ENCODE assay signal across 14 mouse cellular contexts in the genomic region with DNA sequence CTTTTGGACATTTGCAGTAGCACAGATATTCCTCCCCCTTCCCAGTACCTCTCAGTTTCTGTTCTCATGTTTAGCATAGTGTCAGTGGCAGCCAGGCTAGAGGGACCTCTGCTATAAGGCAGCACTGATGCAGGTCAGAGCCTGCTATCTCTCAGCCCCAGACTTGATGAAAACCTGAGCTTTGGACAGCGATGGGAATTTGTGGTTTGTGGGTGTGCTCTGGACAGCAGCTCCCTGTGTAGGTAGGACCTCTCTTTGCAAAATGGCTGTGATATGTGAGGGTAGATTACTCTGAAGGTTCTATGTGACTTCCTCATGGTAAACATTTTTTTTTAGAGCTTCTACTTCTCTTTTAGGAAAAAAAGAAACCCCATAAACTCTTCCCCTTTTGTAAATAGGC.
DNase-seq lines count a peak whose midpoint lies in the region; ATAC-seq and TF ChIP-seq lines count a peak whose summit lies in the region.
"Had no signal": no experiment of that assay in that cellular context is flagged by ENCODE, and none has a peak within 500 bp of the region (broad histone marks: within the 10 kb centered on the region; RNA-seq: fewer than 3 reads in every experiment).

No protein-coding gene starts in this region.

- no peaks in the 10 kb centered on the region for H3K36me3 ChIP-seq in forebrain, embryonic 13.5 days (ENCODE audit: poor library complexity, severe bottlenecking)
- no peaks in the 10 kb centered on the region for H3K36me3 ChIP-seq in forebrain, embryonic 15.5 days
- no peaks in the 10 kb centered on the region; the same call in 1 of the 2 replicates for H3K36me3 ChIP-seq in spleen, adult 2 months (ENCODE audit: control insufficient read depth, insufficient read depth, low read length)
- H3K36me3 ChIP-seq in macrophage (ENCODE audit: inconsistent target), result no peaks in the 10 kb centered on the region
- no peaks in the 10 kb centered on the region for H3K36me3 ChIP-seq in stomach, postnatal 0 days (ENCODE audit: control insufficient read depth, insufficient read depth, low read length)
- H3K36me3 ChIP-seq in heart, embryonic 12.5 days, result no peaks in the 10 kb centered on the region

- 95% methylated on average over 1 of the region's 1 CpGs for WGBS in forebrain, embryonic 13.5 days
- 92% methylated on average over 1 of the region's 1 CpGs for WGBS in forebrain, embryonic 15.5 days
- 41% methylated on average over 1 of the region's 1 CpGs for WGBS in spleen, adult 2 months
- 0% methylated on average over 1 of the region's 1 CpGs for WGBS in macrophage (ENCODE audit: missing documents)
- WGBS in stomach, postnatal 0 days, result 85% methylated on average over 1 of the region's 1 CpGs
- WGBS in heart, embryonic 12.5 days, result 19% methylated on average over 1 of the region's 1 CpGs

- no peaks in the 10 kb centered on the region for H3K9me3 ChIP-seq in forebrain, embryonic 13.5 days (replicated peaks)
- H3K9me3 ChIP-seq in forebrain, embryonic 15.5 days, result no peaks in the 10 kb centered on the region
- no peaks in the 10 kb centered on the region for H3K9me3 ChIP-seq in stomach, postnatal 0 days (ENCODE audit: control insufficient read depth, low read length)
- H3K9me3 ChIP-seq in heart, embryonic 12.5 days (replicated peaks), result no peaks in the 10 kb centered on the region

- peaks cover 39% of the 10 kb centered on the region for H3K4me1 ChIP-seq in forebrain, embryonic 13.5 days
- peaks cover 34% of the 10 kb centered on the region for H3K4me1 ChIP-seq in forebrain, embryonic 15.5 days
- peaks cover 14% of the 10 kb centered on the region for H3K4me1 ChIP-seq in spleen, adult 2 months (ENCODE audit: control insufficient read depth, insufficient read depth, insufficient read length)
- H3K4me1 ChIP-seq in stomach, postnatal 0 days (replicated peaks; ENCODE audit: control insufficient read depth, insufficient read depth), result no peaks in the 10 kb centered on the region
- peaks cover 17% of the 10 kb centered on the region for H3K4me1 ChIP-seq in heart, embryonic 12.5 days (replicated peaks)

- TF ChIP-seq CTCF in spleen, adult 2 months (IDR thresholded peaks at IDR 0.05; ENCODE audit: extremely low read depth, insufficient read depth, insufficient read length, insufficient replicate concordance), result no peak
- no peak for TF ChIP-seq CTCF in stomach, postnatal 0 days (IDR thresholded peaks at IDR 0.05; ENCODE audit: low read depth)

- no peaks in the 10 kb centered on the region for H3K79me2 ChIP-seq in macrophage (ENCODE audit: inconsistent target)

- no peak for ATAC-seq in forebrain, embryonic 13.5 days
- ATAC-seq in forebrain, embryonic 15.5 days (replicated peaks), result no peak
- no peak for ATAC-seq in stomach, postnatal 0 days (ENCODE audit: low FRiP score, low TSS enrichment)
- no peak for ATAC-seq in heart, embryonic 12.5 days (ENCODE audit: insufficient number of reproducible peaks, low FRiP score)
- ATAC-seq: intestine, postnatal 0 days had no signal

- DNase-seq in spleen, adult 2 months (ENCODE audit: low read depth in 1 of 2, low spot score in 2 of 2), result no peak
- DNase-seq in spleen, postnatal 4 days (ENCODE audit: low spot score in 2 of 2), result no peak
- DNase-seq in stomach, postnatal 0 days (ENCODE audit: low spot score), result no peak
- no peak for DNase-seq in heart, adult 8-10 months (ENCODE audit: low spot score)
- DNase-seq: cerebellum, adult 11 months; gastrocnemius, postnatal 10 days; kidney, postnatal 36 days; thymus, adult 2 months had no signal

- H3K4me2 ChIP-seq in forebrain, embryonic 13.5 days, result no peak overlapping the region
- H3K4me2 ChIP-seq in forebrain, embryonic 15.5 days (replicated peaks), result no peak overlapping the region
- no peak overlapping the region for H3K4me2 ChIP-seq in stomach, postnatal 0 days (replicated peaks; ENCODE audit: low read depth)
- no peak overlapping the region for H3K4me2 ChIP-seq in heart, embryonic 12.5 days

- no peak for TF ChIP-seq EP300 in stomach, postnatal 0 days (optimal IDR thresholded peaks at IDR 0.05)

- TF ChIP-seq POLR2A in spleen, adult 2 months (IDR thresholded peaks at IDR 0.05; ENCODE audit: low read depth, low read length), result no peak

- no peak overlapping the region for H3K4me3 ChIP-seq in forebrain, embryonic 13.5 days
- no peak overlapping the region for H3K4me3 ChIP-seq in forebrain, embryonic 15.5 days
- H3K4me3 ChIP-seq in spleen, adult 2 months (ENCODE audit: extremely low read depth, insufficient read depth, insufficient read length), result no peak overlapping the region
- no peak overlapping the region for H3K4me3 ChIP-seq in macrophage (ENCODE audit: inconsistent target)
- no peak overlapping the region for H3K4me3 ChIP-seq in stomach, postnatal 0 days (ENCODE audit: low read depth, low read length)
- H3K4me3 ChIP-seq in heart, embryonic 12.5 days, result no peak overlapping the region
- H3K4me3 ChIP-seq: left cerebral cortex, adult 2 months had no signal

- no peaks in the 10 kb centered on the region for H3K27me3 ChIP-seq in forebrain, embryonic 13.5 days
- no peaks in the 10 kb centered on the region for H3K27me3 ChIP-seq in forebrain, embryonic 15.5 days
- H3K27me3 ChIP-seq in spleen, adult 2 months (ENCODE audit: control insufficient read depth, insufficient read depth, low read length), result no peaks in the 10 kb centered on the region
- no peaks in the 10 kb centered on the region for H3K27me3 ChIP-seq in stomach, postnatal 0 days (ENCODE audit: control insufficient read depth, insufficient read depth, low read length)
- no peaks in the 10 kb centered on the region for H3K27me3 ChIP-seq in heart, embryonic 12.5 days (replicated peaks)

- H3K9ac ChIP-seq in forebrain, embryonic 13.5 days, result no peak overlapping the region
- no peak overlapping the region for H3K9ac ChIP-seq in forebrain, embryonic 15.5 days (replicated peaks)
- no peak overlapping the region for H3K9ac ChIP-seq in stomach, postnatal 0 days (ENCODE audit: low read length)
- no peak overlapping the region for H3K9ac ChIP-seq in heart, embryonic 12.5 days

- peak overlapping the region; percentile 65; the same call in 1 of the 2 replicates for H3K27ac ChIP-seq in forebrain, embryonic 13.5 days
- H3K27ac ChIP-seq in forebrain, embryonic 15.5 days (replicated peaks), result no peak overlapping the region
- H3K27ac ChIP-seq in spleen, adult 2 months (ENCODE audit: insufficient read depth, low read length), result peak overlapping the region; percentile 91
- peak overlapping the region; percentile 45 for H3K27ac ChIP-seq in macrophage
- no peak overlapping the region for H3K27ac ChIP-seq in stomach, postnatal 0 days (replicated peaks)
- no peak overlapping the region for H3K27ac ChIP-seq in heart, embryonic 12.5 days (ENCODE audit: poor library complexity, severe bottlenecking)
- H3K27ac ChIP-seq: left cerebral cortex, adult 2 months had no signal

Comparison
In these comparisons a context has a peak if more than half of its experiments do, and no peak if none do; other contexts are left out.
1. H3K27ac ChIP-seq: peak in forebrain, embryonic 13.5 days (single experiment), spleen, adult 2 months (single experiment) and macrophage (single experiment); none in forebrain, embryonic 15.5 days (single experiment), stomach, postnatal 0 days (single experiment) and heart, embryonic 12.5 days (single experiment).